Mouse (Mus musculus) myocyte (in vitro differentiated cells): ENCODE measurements around the gene Lipa. TPM values are rescaled to one million over a fixed set of nuclear protein-coding genes. Genes with fewer than 3 reads are reported as not detected.

Experiments used
- H3K27me3 ChIP-seq: one replicate; pipeline ENCODE4 v1.6.1; 2011; ENCODE audit not compliant: control insufficient read depth, insufficient read depth, insufficient read length
- H3K36me3 ChIP-seq: one replicate; pipeline ENCODE4 v1.6.1; 2011; ENCODE audit not compliant: control insufficient read depth, insufficient read depth
- H3K4me2 ChIP-seq: one replicate; pipeline ENCODE4 v1.6.1; 2011; ENCODE audit warnings: low read depth, control low read depth
- H3K4me3 ChIP-seq: one replicate; pipeline ENCODE4 v1.5.1; 2011; ENCODE audit warnings: mild to moderate bottlenecking, control low read depth, moderate library complexity
- H3K79me2 ChIP-seq: one replicate; pipeline ENCODE4 v1.6.1; 2011; ENCODE audit not compliant: control insufficient read depth, insufficient read depth
- H3ac ChIP-seq: one replicate; pipeline ENCODE4 v1.6.1; 2011; ENCODE audit not compliant: control insufficient read depth, insufficient read length
- CEBPB ChIP-seq: IDR thresholded peaks from 2 replicates; pipeline ENCODE4 v1.6.1; 2011; ENCODE audit warnings: mild to moderate bottlenecking, moderate library complexity; ENCODE audit not compliant: poor library complexity, insufficient read depth, severe bottlenecking
- E2F4 ChIP-seq: IDR thresholded peaks from one replicate; pipeline ENCODE4 v1.6.1; 2011; ENCODE audit warnings: mild to moderate bottlenecking, control low read depth, moderate library complexity; ENCODE audit not compliant: insufficient read depth
- MAX ChIP-seq: IDR thresholded peaks from one replicate; pipeline ENCODE4 v1.6.1; 2011; ENCODE audit warnings: low read depth, mild to moderate bottlenecking, control low read depth
- MYOD1 ChIP-seq, 3 experiments: IDR thresholded peaks; one replicate each; pipeline ENCODE4 v1.6.1; 2011; ENCODE audit warnings: control low read depth in 2 of 3, low read depth in 2 of 3, mild to moderate bottlenecking in 2 of 3, moderate library complexity in 1 of 3; ENCODE audit not compliant: insufficient read length in 2 of 3, control insufficient read depth in 1 of 3
- MYOG ChIP-seq, 3 experiments: IDR thresholded peaks; one replicate each; pipeline ENCODE4 v1.6.1; 2011; ENCODE audit warnings: control low read depth in 2 of 3, low read depth in 2 of 3, mild to moderate bottlenecking in 2 of 3; ENCODE audit not compliant: insufficient read length in 2 of 3, control insufficient read depth in 1 of 3, insufficient read depth in 1 of 3
- POLR2A ChIP-seq: IDR thresholded peaks from one replicate; pipeline ENCODE4 v1.6.1; 2011; ENCODE audit warnings: low read depth, mild to moderate bottlenecking, control low read depth, moderate library complexity; ENCODE audit not compliant: insufficient read length
- POLR2AphosphoS2 ChIP-seq: IDR thresholded peaks from one replicate; pipeline ENCODE4 v1.6.1; 2011; ENCODE audit warnings: low read depth, control low read depth; ENCODE audit not compliant: insufficient read length
- REST ChIP-seq: IDR thresholded peaks from one replicate; pipeline ENCODE4 v1.6.1; 2011; ENCODE audit warnings: mild to moderate bottlenecking, control low read depth, moderate library complexity; ENCODE audit not compliant: insufficient read depth, insufficient read length
- SRF ChIP-seq: IDR thresholded peaks from one replicate; pipeline ENCODE4 v1.6.1; 2011; ENCODE audit warnings: low read depth; ENCODE audit not compliant: control insufficient read depth, insufficient read length
- TCF12 ChIP-seq: IDR thresholded peaks from one replicate; pipeline ENCODE4 v1.6.1; 2011; ENCODE audit warnings: mild to moderate bottlenecking, control low read depth; ENCODE audit not compliant: poor library complexity, insufficient read depth, severe bottlenecking
- TCF3 ChIP-seq: IDR thresholded peaks from one replicate; pipeline ENCODE4 v1.6.1; 2011; ENCODE audit warnings: low read depth, control low read depth; ENCODE audit not compliant: insufficient read length
- USF1 ChIP-seq: IDR thresholded peaks from one replicate; pipeline ENCODE4 v1.6.1; 2011; ENCODE audit warnings: low read depth, mild to moderate bottlenecking, control low read depth, moderate library complexity
- polyA plus RNA-seq: library from polyadenylated mRNA; unstranded; fragments of >200 nt; fragmentation: generic; extraction: Trizol; gene quantifications from one replicate; pipeline ENCODE4 v1.2.1, GENCODE M21; 2012; ENCODE audit warnings: missing spikeins

The Lipa gene
- polyA plus RNA-seq, 1 experiment: 21.4 TPM

DNA sequence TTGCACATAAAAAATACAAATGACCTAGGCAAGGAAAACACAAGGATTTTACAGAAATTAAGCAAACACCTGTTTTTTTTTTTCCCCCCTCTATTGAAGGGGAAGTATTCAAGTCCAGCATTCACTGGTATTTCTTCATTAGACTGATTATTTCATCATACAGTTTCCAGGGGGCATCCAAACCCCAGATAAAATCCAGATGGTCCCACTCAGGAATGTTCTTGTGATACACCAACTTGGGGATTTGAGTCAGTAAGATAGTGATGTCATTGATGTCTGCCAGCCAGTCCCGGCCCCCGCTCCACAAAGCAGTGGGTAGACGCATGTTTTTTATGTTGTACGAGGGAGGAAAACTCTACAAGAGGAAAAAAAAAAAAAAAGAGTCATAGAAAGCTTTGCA, 33.4 kb downstream of the Lipa start:
- peak; percentile 84 for TF ChIP-seq CEBPB
- no peak for TF ChIP-seq TCF3
- Histone ChIP-seq H3K27me3 (no peaks in the 10 kb centered on the region), H3K79me2 (no peaks in the 10 kb centered on the region), H3ac (no peak overlapping the region), H3K4me2 (no peak overlapping the region), H3K4me3 (no peak overlapping the region), H3K36me3 (peaks cover 5% of the 10 kb centered on the region)

DNA sequence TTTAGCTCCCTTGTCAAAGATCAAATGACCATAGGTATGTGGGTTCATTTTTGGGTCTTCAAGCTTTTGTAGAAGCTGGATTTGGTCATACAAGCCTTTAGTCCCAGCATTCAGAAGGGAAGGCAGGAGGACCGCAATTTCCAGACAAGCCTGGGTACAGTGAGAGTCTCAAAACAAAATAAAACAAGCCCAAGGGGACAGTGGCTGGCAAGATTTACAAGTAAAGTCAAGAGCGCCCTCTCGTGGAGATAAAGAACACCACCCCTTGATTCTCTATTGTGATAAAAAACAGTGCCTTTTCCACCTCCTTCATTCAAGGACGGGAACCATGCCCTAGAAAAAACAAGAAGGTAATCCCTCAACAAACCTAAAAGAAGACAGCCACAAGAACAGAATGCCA, 43.7 kb downstream of the Lipa start:
- no peak overlapping the region for H3K4me2 ChIP-seq
- no peaks in the 10 kb centered on the region for H3K79me2 ChIP-seq
- H3ac ChIP-seq: no peak overlapping the region
- no peak overlapping the region for H3K4me3 ChIP-seq
- H3K36me3 ChIP-seq: no peaks in the 10 kb centered on the region
- no peaks in the 10 kb centered on the region for H3K27me3 ChIP-seq
- TF ChIP-seq E2F4 (no peak), CEBPB (no peak), TCF3 (no peak), POLR2AphosphoS2 (no peak), MYOG (IDR thresholded peaks at IDR 0.05; ENCODE audit: control insufficient read depth in 1 of 3, insufficient read depth in 1 of 3, insufficient read length in 2 of 3, low read depth in 2 of 3) (no peak), MAX (no peak), REST (no peak), POLR2A (no peak), TCF12 (no peak), USF1 (no peak), SRF (no peak), MYOD1 (IDR thresholded peaks at IDR 0.05; ENCODE audit: control insufficient read depth in 1 of 3, insufficient read length in 2 of 3, low read depth in 2 of 3) (no peak)

GRCm38 (mm10) chr19:34474991-34475971, 52.0 kb downstream of the Lipa start, which contains the start of gene Ch25h:
Ch25h (minus strand) TSS chr19:34475164.
- H3K36me3 ChIP-seq: no peaks in the 10 kb centered on the region
- peak within 1 kb of the TSS; percentile 0 for H3ac ChIP-seq
- H3K27me3 ChIP-seq: no peaks in the 10 kb centered on the region
- peak within 1 kb of the TSS; percentile 53 for H3K4me3 ChIP-seq
- H3K4me2 ChIP-seq: peak within 1 kb of the TSS; percentile 99
- H3K79me2 ChIP-seq: no peaks in the 10 kb centered on the region
- no peak for TF ChIP-seq E2F4
- peak; percentile 85 for TF ChIP-seq POLR2A
- no peak for TF ChIP-seq CEBPB
- peak; percentile 91 for TF ChIP-seq POLR2AphosphoS2

GRCm38 (mm10) chr19:34474228-34474990, 52.9 kb downstream of the Lipa start:
- TF ChIP-seq TCF3: no peak
- TF ChIP-seq POLR2A: no peak
- no peak for TF ChIP-seq TCF12
- peak in 1 of 3 experiments; percentile 2 for TF ChIP-seq MYOD1 (IDR thresholded peaks at IDR 0.05; ENCODE audit: control insufficient read depth in 1 of 3, insufficient read length in 2 of 3, low read depth in 2 of 3)
- peak overlapping the region; percentile 53 for H3K4me3 ChIP-seq
- no peaks in the 10 kb centered on the region for H3K27me3 ChIP-seq
- no peaks in the 10 kb centered on the region for H3K36me3 ChIP-seq
- no peaks in the 10 kb centered on the region for H3K79me2 ChIP-seq
- peak overlapping the region; percentile 99 for H3K4me2 ChIP-seq
- peak overlapping the region; percentile 0 for H3ac ChIP-seq

GRCm38 (mm10) chr19:34471703-34472102, 55.6 kb downstream of the Lipa start:
- Histone ChIP-seq H3K4me3 (no peak overlapping the region), H3K4me2 (no peak overlapping the region), H3K27me3 (no peaks in the 10 kb centered on the region), H3K79me2 (no peaks in the 10 kb centered on the region), H3ac (no peak overlapping the region), H3K36me3 (no peaks in the 10 kb centered on the region)
- TF ChIP-seq SRF (no peak), CEBPB (no peak)
